Mouse (Mus musculus): Measurements from ENCODE around the gene Sema4b.

- no peak; the same call in 1 of the 2 replicates for TF ChIP-seq CTCF (IDR thresholded peaks at IDR 0.05)
- TF ChIP-seq EP300 (IDR thresholded peaks at IDR 0.05) = no peak
These were observed 74.8 kb downstream of the Sema4b start for GRCm38 (mm10) chr7:80261372-80261990.
